Mouse (Mus musculus): ENCODE measurements around the gene Nap1l1. TPM values are rescaled to one million over a fixed set of nuclear protein-coding genes. Genes with fewer than 3 reads are reported as not detected.

Nap1l1 gene
- polyA plus RNA-seq, 1 experiment from 2014 or later = 67.0 TPM

DNA sequence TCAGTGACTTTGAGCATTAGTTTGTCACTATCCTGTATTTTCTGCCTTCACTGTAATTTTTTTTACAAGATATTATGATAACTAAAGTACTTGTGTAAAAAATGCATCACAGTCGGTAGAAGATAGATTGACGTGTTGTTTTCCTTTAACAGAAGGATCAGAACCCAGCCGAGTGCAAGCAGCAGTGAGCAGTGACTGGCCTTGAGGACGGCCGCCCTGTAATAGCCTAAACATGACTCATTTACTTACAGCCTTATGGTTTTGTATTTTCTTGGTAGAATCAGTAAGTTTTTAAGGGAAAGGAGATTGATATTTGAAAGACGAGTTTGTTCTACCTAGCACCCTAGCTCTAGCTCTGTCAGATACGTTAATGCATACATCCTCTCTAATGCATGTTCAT lies 22.9 kb downstream of the Nap1l1 start:
- H3K4me2 ChIP-seq (ENCODE audit: low read depth, low read length) = no peak overlapping the region
- no peaks in the 10 kb centered on the region for H3K9me3 ChIP-seq (replicated peaks; ENCODE audit: control insufficient read depth, low read length)
- peaks cover 37% of the 10 kb centered on the region for H3K36me3 ChIP-seq (ENCODE audit: control insufficient read depth, insufficient read depth)
- WGBS (ENCODE audit: insufficient replicate concordance) = 76% methylated on average over 7 of the region's 7 CpGs
- no peak overlapping the region for H3K27ac ChIP-seq (ENCODE audit: low read length)
- H3K9ac ChIP-seq (ENCODE audit: low read depth, low read length) = no peak overlapping the region
- no peak overlapping the region for H3K4me3 ChIP-seq (ENCODE audit: low read depth, low read length)
- no peaks in the 10 kb centered on the region for H3K4me1 ChIP-seq (ENCODE audit: control insufficient read depth, low read depth, low read length)
- no peak for ATAC-seq (ENCODE audit: low read depth)
- H3K27me3 ChIP-seq (ENCODE audit: control insufficient read depth, insufficient read depth, low read depth, low read length) = no peaks in the 10 kb centered on the region

DNA sequence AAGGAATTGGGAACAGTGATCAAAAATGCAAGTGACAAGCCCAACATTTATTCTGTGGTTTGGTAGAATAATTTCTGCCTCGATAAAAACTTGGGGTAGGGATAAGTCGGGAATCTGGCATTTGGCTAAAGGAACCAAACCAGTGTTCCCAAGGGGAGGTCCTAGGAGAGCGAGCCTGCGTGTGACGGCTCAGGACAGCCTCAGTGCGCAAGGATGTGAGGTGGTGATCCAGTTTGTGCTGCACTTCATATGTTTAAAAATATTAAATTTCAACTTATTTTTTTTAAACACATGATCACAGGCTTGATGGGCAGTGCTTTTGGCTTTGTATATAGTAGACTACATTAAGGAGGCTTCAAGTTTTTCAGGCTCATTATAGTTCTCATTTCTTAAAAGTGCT lies 26.9 kb downstream of the Nap1l1 start:
- ATAC-seq (ENCODE audit: low read depth) = no peak
- 76% methylated on average over 6 of the region's 6 CpGs for WGBS (ENCODE audit: insufficient replicate concordance)
- H3K36me3 ChIP-seq (ENCODE audit: control insufficient read depth, insufficient read depth) = peaks cover 17% of the 10 kb centered on the region
- H3K27ac ChIP-seq (ENCODE audit: low read length) = no peak overlapping the region
- no peak overlapping the region for H3K4me3 ChIP-seq (ENCODE audit: low read depth, low read length)
- no peaks in the 10 kb centered on the region; the same call in 1 of the 2 replicates for H3K4me1 ChIP-seq (ENCODE audit: control insufficient read depth, low read depth, low read length)
- H3K9me3 ChIP-seq (replicated peaks; ENCODE audit: control insufficient read depth, low read length) = no peaks in the 10 kb centered on the region
- H3K9ac ChIP-seq (ENCODE audit: low read depth, low read length) = no peak overlapping the region
- H3K4me2 ChIP-seq (ENCODE audit: low read depth, low read length) = no peak overlapping the region
- H3K27me3 ChIP-seq (ENCODE audit: control insufficient read depth, insufficient read depth, low read depth, low read length) = no peaks in the 10 kb centered on the region

DNA sequence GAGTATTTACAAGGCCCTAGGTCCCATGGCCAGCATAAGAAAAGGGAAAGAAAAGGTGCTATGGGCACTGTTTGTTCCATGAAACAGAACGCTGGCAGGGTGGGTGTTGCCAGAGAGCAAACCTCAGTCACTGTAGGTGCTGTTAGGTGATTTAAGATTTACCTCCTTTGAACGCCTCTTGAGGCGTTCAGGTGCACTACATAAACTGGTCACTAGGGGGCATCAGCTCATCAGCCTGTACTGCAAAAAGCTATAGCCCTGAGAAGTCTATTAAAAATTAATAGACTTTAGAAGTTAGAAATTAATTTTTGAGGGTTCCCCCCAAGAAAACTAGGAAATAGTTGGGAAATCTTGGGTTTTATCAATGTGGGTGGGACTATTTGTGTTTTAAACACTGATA lies 30.0 kb downstream of the Nap1l1 start:
- Histone ChIP-seq H3K4me3 (ENCODE audit: low read depth, low read length) (no peak overlapping the region), H3K27ac (ENCODE audit: low read length) (no peak overlapping the region), H3K9ac (ENCODE audit: low read depth, low read length) (no peak overlapping the region), H3K27me3 (ENCODE audit: control insufficient read depth, insufficient read depth, low read depth, low read length) (peaks cover 18% of the 10 kb centered on the region), H3K4me1 (ENCODE audit: control insufficient read depth, low read depth, low read length) (peaks cover 12% of the 10 kb centered on the region), H3K36me3 (ENCODE audit: control insufficient read depth, insufficient read depth) (peaks cover 4% of the 10 kb centered on the region), H3K4me2 (ENCODE audit: low read depth, low read length) (no peak overlapping the region), H3K9me3 (replicated peaks; ENCODE audit: control insufficient read depth, low read length) (no peaks in the 10 kb centered on the region)
- no peak for ATAC-seq (ENCODE audit: low read depth)
- 0% methylated on average over 3 of the region's 3 CpGs for WGBS (ENCODE audit: insufficient replicate concordance)

DNA sequence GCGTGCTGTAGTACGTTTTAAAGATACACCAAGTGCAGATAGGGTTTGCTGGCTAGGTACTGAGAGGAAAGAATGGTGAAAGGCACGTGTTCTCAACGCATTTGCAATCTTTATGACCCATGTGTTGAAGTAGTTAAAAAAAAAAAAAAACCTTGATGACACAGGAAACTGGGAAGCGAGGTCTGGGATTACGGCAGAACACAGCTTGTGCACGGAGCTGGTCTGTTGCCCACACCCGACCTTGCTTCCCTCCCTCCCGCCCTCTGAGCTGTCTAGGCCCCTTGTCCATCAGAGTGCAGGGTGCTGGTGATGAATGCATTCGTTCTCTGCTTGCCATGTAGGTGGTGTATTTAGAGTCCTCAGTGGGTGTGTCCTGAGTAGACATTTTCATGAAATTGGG lies 30.7 kb downstream of the Nap1l1 start:
- Histone ChIP-seq H3K9ac (ENCODE audit: low read depth, low read length) (no peak overlapping the region), H3K4me2 (ENCODE audit: low read depth, low read length) (no peak overlapping the region), H3K9me3 (replicated peaks; ENCODE audit: control insufficient read depth, low read length) (no peaks in the 10 kb centered on the region), H3K4me1 (ENCODE audit: control insufficient read depth, low read depth, low read length) (peaks cover 12% of the 10 kb centered on the region), H3K4me3 (ENCODE audit: low read depth, low read length) (no peak overlapping the region), H3K27ac (ENCODE audit: low read length) (no peak overlapping the region), H3K36me3 (ENCODE audit: control insufficient read depth, insufficient read depth) (no peaks in the 10 kb centered on the region), H3K27me3 (ENCODE audit: control insufficient read depth, insufficient read depth, low read depth, low read length) (peaks cover 21% of the 10 kb centered on the region)
- 24% methylated on average over 10 of the region's 10 CpGs for WGBS (ENCODE audit: insufficient replicate concordance)
- ATAC-seq (ENCODE audit: low read depth) = no peak

DNA sequence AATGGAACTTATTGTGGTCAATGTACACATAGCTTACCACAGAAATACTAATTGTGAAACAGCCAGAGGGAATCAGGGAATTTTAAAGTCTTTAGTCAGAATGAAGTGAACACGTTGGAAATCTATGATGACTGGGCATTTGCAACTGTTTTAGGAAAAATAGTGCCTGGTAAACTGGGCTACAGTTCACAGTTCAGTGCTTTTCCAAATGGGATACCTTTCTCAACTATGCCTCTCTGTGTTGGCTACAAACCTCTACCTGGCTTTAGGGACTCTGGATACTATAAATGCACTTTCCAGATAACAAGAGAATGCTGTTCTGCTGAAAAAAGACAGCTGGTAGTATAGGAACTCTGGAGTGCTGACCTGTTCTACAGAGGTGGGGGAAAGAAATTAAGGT lies 31.6 kb downstream of the Nap1l1 start:
- Histone ChIP-seq H3K36me3 (ENCODE audit: control insufficient read depth, insufficient read depth) (no peaks in the 10 kb centered on the region), H3K4me3 (ENCODE audit: low read depth, low read length) (no peak overlapping the region), H3K4me1 (ENCODE audit: control insufficient read depth, low read depth, low read length) (peaks cover 15% of the 10 kb centered on the region), H3K27ac (ENCODE audit: low read length) (no peak overlapping the region), H3K4me2 (ENCODE audit: low read depth, low read length) (no peak overlapping the region), H3K9ac (ENCODE audit: low read depth, low read length) (no peak overlapping the region), H3K9me3 (replicated peaks; ENCODE audit: control insufficient read depth, low read length) (no peaks in the 10 kb centered on the region), H3K27me3 (ENCODE audit: control insufficient read depth, insufficient read depth, low read depth, low read length) (peaks cover 28% of the 10 kb centered on the region)
- no peak for ATAC-seq (ENCODE audit: low read depth)
- 59% methylated on average over 1 of the region's 1 CpGs for WGBS (ENCODE audit: insufficient replicate concordance)

DNA sequence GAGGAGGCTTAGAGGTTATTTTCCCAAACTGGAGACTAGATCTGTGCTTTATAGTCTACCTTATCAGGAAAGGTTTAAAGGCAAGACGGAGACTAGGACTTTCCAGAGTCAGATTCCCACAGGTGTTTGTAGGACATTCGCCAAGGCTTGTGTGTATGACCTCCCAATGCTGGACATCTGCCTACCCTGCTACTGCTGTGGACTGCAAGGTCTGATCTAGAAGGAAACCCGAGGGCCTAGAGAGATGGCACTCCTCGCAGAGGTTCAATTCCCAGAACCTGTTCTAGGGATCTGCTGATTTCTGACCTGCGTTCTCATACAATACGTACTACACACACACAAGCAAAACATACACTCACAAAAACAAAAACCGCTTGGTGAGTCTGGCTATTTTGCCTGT lies 32.4 kb downstream of the Nap1l1 start:
- Histone ChIP-seq H3K9ac (ENCODE audit: low read depth, low read length) (no peak overlapping the region; the same call in 1 of the 2 replicates), H3K27me3 (ENCODE audit: control insufficient read depth, insufficient read depth, low read depth, low read length) (peaks cover 29% of the 10 kb centered on the region), H3K4me3 (ENCODE audit: low read depth, low read length) (peak overlapping the region; percentile 76; the same call in 1 of the 2 replicates), H3K4me1 (ENCODE audit: control insufficient read depth, low read depth, low read length) (peaks cover 15% of the 10 kb centered on the region), H3K4me2 (ENCODE audit: low read depth, low read length) (peak overlapping the region; percentile 93), H3K36me3 (ENCODE audit: control insufficient read depth, insufficient read depth) (no peaks in the 10 kb centered on the region), H3K27ac (ENCODE audit: low read length) (no peak overlapping the region), H3K9me3 (replicated peaks; ENCODE audit: control insufficient read depth, low read length) (no peaks in the 10 kb centered on the region)
- 57% methylated on average over 7 of the region's 7 CpGs for WGBS (ENCODE audit: insufficient replicate concordance)
- no peak for ATAC-seq (ENCODE audit: low read depth)

DNA sequence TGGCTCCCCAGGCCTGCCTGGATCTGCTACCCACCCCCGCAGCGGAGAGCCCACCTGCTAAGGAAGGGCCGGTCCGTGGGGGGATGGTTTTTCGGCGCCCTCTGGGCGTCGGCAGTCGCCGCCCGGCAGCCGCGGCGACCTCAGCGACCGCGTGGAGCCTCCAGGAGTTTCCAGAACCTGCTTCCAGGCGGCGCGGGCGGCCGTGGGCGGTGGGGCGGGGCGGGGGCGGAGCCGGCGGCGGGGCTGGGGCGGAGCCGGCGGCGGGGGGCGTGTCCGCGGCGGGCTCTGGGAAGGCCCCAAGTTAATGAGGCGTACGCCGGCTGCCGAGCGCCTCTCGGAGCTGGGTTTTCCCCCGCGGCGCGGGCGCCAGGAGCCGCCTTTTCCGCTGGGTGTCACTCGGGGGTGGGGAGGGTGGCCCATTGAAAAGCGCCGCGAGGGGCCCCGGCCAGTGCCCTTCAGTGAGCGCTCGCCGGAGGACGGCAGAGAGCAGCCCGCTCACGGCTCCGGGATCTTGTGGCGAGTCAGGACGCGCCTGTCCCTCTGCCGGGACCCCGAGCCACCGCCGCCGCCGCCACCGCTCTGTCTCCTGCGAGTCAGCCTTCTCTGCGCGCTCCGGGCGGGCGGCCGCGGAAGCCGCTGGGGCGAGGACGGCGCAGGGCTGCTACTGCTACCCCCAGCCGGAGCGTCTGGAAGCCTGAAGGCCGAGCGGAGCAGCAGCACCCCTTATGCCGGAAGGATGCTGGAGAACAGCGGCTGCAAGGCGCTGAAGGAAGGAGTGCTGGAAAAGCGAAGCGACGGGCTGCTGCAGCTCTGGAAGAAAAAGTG lies 33.3 kb downstream of the Nap1l1 start, which contains the start of gene Phlda1:
TSS of gene Phlda1 (plus strand) at position 186 of the 825 bp plus-strand sequence.
- H3K4me1 ChIP-seq (ENCODE audit: control insufficient read depth, low read depth, low read length) = peaks cover 15% of the 10 kb centered on the region
- peak within 1 kb of the TSS; percentile 76 for H3K4me3 ChIP-seq (ENCODE audit: low read depth, low read length)
- H3K27me3 ChIP-seq (ENCODE audit: control insufficient read depth, insufficient read depth, low read depth, low read length) = peaks cover 29% of the 10 kb centered on the region
- peak; percentile 90 for ATAC-seq (ENCODE audit: low read depth)
- WGBS (ENCODE audit: insufficient replicate concordance) = under 1% methylated on average over 86 of the region's 94 CpGs
- H3K9me3 ChIP-seq (replicated peaks; ENCODE audit: control insufficient read depth, low read length) = no peaks in the 10 kb centered on the region
- peak within 1 kb of the TSS; percentile 68 for H3K9ac ChIP-seq (ENCODE audit: low read depth, low read length)
- H3K36me3 ChIP-seq (ENCODE audit: control insufficient read depth, insufficient read depth) = no peaks in the 10 kb centered on the region
- peak within 1 kb of the TSS; percentile 67 for H3K27ac ChIP-seq (ENCODE audit: low read length)
- peak within 1 kb of the TSS; percentile 93 for H3K4me2 ChIP-seq (ENCODE audit: low read depth, low read length)

DNA sequence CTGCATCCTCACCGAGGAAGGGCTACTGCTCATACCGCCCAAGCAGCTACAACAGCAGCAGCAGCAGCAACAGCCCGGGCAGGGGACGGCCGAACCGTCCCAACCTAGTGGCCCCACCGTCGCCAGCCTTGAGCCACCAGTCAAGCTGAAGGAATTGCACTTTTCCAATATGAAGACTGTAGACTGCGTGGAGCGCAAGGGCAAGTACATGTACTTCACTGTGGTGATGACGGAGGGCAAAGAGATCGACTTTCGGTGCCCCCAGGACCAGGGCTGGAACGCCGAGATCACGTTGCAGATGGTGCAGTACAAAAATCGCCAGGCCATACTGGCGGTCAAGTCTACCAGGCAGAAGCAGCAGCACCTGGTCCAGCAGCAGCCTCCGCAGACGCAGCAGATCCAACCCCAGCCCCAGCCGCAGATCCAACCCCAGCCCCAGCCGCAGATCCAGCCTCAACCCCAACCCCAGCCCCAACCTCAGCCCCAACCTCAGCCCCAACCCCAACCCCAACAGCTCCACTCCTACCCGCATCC lies 34.0 kb downstream of the Nap1l1 start:
- peak; percentile 2; the same call in 1 of the 2 replicates for ATAC-seq (ENCODE audit: low read depth)
- peaks cover 15% of the 10 kb centered on the region for H3K4me1 ChIP-seq (ENCODE audit: control insufficient read depth, low read depth, low read length)
- peak overlapping the region; percentile 67 for H3K27ac ChIP-seq (ENCODE audit: low read length)
- H3K27me3 ChIP-seq (ENCODE audit: control insufficient read depth, insufficient read depth, low read depth, low read length) = peaks cover 29% of the 10 kb centered on the region
- H3K9me3 ChIP-seq (replicated peaks; ENCODE audit: control insufficient read depth, low read length) = no peaks in the 10 kb centered on the region
- peak overlapping the region; percentile 93 for H3K4me2 ChIP-seq (ENCODE audit: low read depth, low read length)
- H3K4me3 ChIP-seq (ENCODE audit: low read depth, low read length) = peak overlapping the region; percentile 76
- under 1% methylated on average over 21 of the region's 23 CpGs for WGBS (ENCODE audit: insufficient replicate concordance)
- peak overlapping the region; percentile 68 for H3K9ac ChIP-seq (ENCODE audit: low read depth, low read length)
- no peaks in the 10 kb centered on the region for H3K36me3 ChIP-seq (ENCODE audit: control insufficient read depth, insufficient read depth)

Data from liver, embryonic 16.5 days (tissue).